Mouse (Mus musculus) gastrocnemius, postnatal 14 days (tissue): ENCODE measurements around the gene Efcc1. TPM values are rescaled to one million over a fixed set of nuclear protein-coding genes. Genes with fewer than 3 reads are reported as not detected.
"Not testable (repeated sequence)": the region's sequence is repeated elsewhere in the genome, so short reads cannot be mapped to it uniquely, and the experiment has no call there.

Source experiments
- DNase-seq: peaks from one replicate; pipeline ENCODE4 v3.0.0; 2021; ENCODE audit warnings: mixed read lengths
- intact Hi-C: fragments of 180-260 bp; cut with DNase I; formaldehyde crosslinking; loops from one replicate; pipeline ENCODE4 v1.15.1; 2025; ENCODE audit warnings: low total_unique reads
- total RNA-seq, 2 experiments: library from RNA; stranded (reverse); gene quantifications; 2 replicates each; pipeline ENCODE4 v1.2.3; 2021

Gene Efcc1
- total RNA-seq, 2 experiments from 2014 or later = 1.6 to 2.0 TPM

DNA sequence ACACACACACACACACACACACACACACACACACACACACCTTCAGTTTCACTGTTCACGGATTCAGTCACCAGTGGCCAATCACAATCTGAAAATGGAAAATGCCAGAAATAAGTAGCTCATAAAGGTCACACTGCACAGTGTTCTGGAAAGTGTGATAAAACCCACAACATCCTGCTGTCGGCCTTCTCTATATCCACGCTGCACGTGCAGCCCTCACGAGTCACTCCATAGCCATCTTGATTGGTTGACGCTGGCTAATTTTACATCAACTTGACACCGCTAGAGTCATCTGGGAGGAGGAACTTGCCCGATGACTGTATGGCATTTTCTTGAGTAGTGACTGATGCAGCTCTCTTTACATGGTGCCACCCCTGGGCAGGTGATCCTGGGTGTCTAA, 11.3 kb downstream of the Efcc1 start:
- intact Hi-C loops = no loop called here
- no peak for DNase-seq

DNA sequence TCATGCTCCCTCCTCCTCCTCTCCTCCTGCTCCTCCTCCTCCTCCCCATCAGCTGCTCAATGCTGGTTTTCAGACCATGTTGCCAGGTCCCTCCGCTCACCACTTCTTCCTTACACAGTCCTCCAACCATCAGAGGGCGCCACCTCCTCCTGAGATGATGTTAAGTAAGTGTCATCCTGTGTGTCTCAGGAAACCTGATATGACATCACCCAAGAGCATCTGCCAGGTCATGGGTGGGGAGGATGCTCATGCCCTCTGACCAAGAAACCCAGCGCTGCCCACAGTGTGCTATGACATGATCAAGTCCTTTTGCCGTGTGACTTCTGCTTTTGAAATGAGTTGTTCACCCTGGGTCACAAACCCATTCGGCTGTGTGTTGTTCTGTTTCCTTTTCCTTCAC, 12.1 kb downstream of the Efcc1 start:
- intact Hi-C loops = no loop called here
- no peak for DNase-seq

DNA sequence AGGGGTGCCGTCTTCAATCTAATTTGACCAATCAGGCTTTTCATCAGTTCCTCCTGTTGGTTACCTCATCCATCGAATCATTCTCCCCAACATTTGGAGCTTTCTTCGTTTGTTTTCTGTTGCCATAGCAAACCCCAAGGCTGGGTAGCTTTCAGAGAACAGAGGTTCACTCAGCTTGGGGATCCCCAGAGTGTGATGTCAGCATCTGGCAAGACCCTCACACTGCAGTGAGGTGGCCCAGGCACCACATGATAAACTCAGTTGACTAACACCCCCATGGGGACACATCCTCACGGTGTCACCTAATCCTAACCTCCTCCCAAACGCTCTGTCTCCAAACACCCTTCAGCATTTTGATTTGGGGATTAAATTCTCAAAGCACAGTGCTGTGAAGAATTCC, 12.6 kb downstream of the Efcc1 start:
- intact Hi-C loops = no loop called here
- peak; percentile 42 for DNase-seq

DNA sequence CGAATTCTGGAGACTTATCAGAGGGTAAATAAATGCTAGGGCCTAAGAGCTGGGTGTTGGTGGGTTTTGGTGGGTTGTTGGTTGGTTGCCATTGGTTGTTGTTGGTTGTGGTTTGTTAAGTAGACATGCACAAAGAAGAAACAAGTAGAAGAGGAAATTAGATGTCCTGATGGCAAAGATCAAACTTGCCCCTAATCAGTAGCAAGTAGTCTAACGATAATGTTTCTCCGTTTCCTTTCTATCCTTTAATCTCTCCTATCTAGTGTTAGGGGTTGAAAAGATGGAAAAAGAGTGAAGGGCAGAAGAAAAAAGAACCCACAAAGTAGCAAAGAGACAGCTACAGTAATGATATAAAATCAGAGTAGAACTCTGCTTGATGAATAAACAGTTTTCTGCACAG, 14.0 kb downstream of the Efcc1 start:
- intact Hi-C loops = no loop called here
- DNase-seq = no peak

DNA sequence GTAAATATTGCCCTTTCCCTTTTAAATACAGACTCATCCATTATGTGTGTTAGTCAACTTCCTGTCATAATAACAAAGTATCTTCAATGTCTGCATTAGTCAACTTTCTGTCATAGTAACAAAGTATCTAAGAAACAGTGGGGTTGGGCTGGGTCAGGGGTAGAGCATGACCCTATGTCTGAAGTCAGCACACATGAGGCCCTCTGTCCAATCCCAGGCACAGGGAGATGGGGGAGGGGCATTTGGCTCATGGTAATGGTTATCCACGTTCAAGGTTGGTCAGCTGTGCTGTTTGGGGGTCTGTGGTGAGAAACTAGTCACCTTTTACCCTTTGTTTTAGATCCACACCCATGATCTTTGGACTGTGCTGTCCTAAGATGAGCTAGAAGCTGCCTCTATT, 14.6 kb downstream of the Efcc1 start:
- no peak for DNase-seq
- intact Hi-C loops = no loop called here

DNA sequence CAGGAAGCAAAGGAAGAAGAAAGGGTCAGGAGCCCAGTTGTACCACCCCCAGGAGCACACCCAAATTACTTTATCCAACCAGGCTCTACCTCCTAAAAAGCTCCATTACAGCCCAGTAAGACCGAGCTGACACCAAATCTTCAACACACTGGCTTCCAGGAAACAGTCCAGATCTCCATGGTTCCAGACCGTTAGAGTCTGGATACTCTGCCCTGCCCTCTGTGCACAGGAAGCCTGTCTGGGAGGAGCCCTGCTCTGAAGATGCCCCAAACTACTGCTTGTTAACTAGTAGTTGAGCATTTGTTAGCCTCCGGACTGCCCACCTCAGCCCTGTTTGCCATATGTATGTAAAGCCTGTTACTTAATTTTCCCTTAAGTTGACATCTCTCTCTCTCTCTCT, 15.4 kb downstream of the Efcc1 start:
- DNase-seq = no peak
- intact Hi-C loops = no loop called here

DNA sequence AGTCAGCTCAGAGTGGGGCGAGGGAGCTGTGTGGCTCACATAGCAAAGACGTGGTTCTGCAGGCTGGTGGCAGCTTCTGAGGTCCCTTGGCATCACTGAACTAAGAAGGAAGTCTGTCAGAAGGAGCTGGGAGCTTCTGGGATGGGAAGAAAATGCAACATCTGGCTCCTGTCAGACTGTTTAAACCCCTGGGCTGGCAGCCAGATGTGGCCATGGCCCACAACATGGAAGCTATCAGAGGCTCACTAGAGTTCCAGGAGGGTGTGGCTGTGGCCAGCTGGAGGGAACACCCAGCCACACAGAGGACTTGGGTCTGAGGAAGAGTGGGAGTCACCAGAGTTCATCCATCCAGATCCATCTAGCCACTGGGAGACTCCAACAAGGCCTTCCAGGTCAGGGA, 16.2 kb downstream of the Efcc1 start:
- intact Hi-C loops = no loop called here
- peak; percentile 74 for DNase-seq

DNA sequence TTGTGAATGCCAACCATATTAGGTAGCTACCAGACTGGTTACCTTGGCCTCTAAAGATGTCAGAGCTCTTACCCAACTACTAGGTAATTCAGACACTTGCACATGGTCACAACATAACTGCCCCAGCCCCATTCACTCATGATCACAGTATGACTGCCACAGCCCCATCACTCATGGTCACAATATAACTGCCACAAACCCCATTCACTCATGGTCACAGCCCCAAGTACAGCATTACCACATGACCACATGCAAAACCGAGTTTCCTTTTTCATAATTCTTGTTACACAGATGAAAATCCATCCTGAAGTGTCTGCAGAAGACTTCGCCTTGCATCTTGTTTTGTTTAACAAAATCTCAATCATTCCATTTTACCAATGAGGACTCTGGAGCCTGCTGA, 17.4 kb downstream of the Efcc1 start:
- DNase-seq = no peak
- intact Hi-C loops = no loop called here

DNA sequence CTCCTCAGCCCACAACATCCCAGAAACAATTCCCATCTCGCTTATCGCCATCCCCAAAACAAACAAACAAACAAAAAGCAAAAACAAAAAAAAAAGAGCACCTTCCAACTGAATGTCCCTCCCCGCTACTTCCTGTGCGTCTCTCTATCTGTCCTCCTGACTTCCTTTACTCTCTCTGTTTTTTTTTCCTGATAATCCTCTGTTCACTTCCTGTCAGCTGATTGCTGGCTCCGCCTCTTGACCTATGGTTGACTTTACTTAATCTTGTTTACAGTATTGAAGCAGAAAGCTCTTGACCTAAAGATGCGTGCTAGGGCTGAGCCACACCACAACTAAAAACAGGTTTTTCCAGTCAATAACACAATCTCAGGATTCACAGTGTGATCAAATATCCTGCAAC, 17.9 kb downstream of the Efcc1 start:
- intact Hi-C loops = no loop called here
- no peak for DNase-seq

DNA sequence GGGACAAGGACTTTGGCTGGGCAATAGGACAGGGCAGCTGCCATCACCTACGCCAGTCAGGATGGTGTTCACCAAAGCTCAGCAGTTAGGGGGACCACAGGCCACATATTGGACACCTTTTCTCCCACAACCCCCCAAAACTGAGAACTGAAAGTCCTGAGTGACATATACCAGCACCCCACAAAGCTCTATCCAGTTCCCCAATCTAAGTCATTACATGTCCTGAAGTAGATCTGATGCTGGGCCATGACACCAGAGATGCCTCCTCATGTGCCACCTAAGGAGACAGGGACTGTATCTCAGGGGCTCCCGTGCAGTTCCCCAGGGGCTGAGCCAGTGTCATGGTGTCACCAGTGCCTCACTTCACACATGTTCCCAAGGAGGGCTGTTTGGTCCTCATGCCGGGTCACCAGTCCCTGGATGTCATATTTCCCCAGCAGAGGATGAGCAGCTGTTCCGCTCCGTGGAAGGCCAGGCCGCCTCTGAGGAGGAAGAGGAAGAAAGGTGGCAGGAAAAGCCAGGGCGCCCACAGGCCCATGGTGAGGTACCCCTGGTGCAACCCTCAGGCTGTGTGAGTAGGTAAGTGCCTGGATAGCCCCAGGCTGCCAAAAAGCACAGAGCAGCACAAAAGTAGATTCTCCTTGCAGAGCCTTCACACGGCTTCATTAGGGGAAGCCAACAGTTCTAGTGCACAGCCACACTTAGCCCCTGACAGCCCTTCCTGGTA, 19.7 kb downstream of the Efcc1 start:
- no peak for DNase-seq
- intact Hi-C loops = no loop called here

DNA sequence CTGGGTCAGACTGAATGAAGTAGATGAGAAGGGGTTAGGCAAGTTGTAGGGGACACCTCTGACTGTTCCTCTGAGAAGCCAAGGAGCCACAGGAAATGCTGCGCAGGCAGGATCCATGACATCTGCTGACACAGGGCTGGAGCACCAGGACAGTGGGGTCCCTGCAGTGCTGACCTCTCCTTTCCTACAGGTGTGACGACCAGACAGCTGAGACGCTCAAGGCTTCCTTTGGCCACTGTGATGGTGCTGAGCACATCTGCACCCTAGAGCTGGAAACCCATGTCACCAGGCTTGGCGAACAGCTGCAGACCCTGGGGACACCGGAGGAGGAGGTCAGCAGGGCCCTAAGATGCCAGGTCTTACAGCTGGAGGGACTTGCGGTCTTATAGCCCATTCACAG, 20.9 kb downstream of the Efcc1 start:
- no peak for DNase-seq

DNA sequence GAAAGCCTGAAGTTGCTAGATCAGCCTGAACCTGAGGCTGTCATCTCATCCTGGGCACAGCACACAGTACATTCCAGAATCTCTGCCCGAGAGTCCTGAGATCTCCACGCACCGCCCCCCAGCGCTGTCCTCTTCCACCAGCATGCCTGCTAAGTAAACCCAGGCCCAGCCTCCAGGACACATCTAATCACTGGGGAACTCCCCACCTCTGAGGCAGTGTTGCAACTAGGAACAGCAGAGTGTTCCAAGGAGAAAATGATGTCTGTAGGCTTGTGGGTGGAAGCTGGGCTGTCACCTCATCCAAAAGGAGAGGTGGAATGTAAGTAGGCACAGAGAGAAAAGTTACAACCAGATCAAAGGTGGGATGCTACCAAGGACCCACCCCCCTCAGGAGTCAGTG, 24.5 kb downstream of the Efcc1 start:
- intact Hi-C loops = no loop called here
- no peak for DNase-seq

More for the DNA sequence above, 20.9 kb downstream of the Efcc1 start:
- intact Hi-C loops = no loop called here

DNA sequence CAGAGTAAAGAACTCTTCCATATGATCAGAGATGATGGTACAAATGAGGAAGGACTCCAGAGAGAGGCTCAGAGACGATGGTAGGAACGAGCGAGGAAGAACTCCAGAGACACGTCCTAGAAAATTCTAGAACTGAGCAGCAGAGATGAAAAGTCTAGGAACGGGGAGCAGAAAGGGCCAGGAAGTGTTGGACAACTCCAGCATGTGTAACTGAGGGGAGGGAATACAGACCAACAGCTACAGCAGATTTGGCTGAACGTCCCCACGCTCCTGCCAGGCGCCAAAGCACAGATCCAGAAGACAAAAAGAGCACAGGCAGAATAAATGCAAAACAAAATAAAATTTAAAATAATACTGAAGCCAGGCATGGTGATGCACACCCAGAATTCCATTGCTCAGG, 26.2 kb downstream of the Efcc1 start:
- DNase-seq = no peak
- intact Hi-C loops = no loop called here

DNA sequence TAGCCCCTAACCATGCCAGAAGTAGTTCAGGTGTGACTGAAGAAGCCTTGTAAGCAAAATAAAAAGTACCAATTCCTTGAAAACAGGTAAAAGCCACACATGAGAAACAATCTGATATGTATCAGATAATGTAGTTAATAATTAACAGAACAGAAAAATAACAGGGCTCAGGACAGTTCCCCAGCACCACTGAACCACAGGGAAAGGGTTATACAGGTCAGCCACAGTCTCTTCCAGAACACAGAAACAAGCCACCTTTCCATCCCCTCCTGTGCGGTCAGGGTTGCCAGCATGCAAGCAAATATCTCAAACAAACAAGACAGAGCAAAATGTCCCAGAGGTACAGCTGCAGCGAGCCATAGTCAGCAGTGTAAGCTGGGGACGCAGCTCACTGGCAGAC, 28.7 kb downstream of the Efcc1 start:
- intact Hi-C loops = no loop called here
- no peak for DNase-seq

DNA sequence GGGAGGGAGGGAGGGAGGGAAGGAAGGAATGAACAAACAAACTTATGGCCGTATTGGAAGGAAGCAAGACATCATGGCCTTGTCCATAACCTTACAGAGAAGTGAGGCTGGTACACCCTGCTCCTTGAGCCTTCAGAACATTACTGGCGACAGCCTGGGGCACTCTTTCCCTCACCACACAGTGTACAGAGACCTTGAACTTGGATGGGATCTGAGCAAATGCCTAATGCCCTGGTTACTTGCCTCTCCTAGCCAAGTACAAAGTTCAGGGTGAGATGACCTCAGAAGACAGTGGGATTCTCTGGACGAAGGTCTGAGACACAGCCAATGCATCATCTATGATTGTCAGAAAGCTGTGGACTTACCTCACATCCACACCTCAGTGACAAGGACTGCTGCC, 29.2 kb downstream of the Efcc1 start:
- DNase-seq = no peak
- intact Hi-C loops = no loop called here

DNA sequence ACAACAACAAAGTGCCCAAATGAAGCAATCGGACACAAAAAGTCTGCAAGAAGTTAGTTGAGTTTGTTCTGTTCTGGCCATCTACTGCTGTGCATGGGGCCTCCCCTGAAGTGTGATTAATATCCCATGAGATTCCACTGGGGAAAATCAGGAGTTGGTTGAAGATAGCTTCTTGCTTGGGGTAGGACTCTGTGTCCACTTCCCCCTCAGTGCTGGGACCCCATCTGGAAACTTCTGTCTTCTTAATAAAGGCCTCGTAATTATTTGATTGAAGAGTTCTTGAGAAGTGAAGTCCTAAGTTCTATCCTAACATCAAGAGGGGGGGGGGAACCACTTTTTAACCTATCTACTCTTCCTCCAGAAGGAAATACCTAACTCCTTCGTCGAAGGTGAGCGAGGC, 31.5 kb downstream of the Efcc1 start:
- intact Hi-C loops = no loop called here

DNA sequence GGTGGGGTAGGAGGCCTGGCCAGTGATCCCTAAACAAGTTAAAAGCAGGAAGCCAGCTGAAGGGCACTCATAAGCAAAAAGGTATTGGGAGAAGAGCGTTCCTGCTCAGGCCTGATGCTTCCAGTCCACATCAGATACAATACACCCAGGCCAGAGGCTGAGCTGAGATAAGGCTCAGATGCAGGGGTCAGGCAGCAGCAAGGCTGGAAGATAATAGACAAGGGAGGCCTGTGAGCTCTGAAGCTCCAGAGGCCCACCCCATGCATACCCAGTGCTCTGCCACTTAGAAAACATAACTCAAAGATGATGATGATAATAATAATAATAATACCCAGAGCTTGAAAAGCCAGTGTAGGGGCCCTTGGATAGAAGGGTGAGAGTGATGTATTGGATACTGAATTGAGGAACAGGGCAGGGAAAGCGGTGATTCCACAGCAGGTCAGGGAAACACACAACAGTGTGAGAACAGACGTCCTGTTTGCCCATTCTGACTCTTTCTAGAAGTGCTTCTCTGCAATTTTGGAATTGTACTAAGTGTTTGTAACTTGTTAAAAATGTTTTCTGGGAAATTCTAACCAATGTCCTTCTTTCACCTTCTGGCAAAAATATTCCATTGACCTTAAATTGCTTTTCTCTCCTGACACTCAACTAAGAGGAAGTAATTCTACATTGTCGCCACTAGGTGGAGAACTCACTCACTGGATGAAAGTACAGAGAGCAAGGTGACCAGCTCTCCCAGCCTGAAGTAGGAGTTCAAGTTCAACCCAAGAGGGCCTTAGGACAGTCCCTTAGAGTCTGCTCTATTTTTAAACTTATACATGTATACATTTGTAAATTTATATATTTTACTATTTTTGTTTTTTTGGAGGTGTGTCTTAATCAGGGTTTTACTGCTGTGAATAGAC, 33.0 kb downstream of the Efcc1 start:
- intact Hi-C loops = no loop called here

More for the DNA sequence above, 31.5 kb downstream of the Efcc1 start:
- DNase-seq = no peak

DNA sequence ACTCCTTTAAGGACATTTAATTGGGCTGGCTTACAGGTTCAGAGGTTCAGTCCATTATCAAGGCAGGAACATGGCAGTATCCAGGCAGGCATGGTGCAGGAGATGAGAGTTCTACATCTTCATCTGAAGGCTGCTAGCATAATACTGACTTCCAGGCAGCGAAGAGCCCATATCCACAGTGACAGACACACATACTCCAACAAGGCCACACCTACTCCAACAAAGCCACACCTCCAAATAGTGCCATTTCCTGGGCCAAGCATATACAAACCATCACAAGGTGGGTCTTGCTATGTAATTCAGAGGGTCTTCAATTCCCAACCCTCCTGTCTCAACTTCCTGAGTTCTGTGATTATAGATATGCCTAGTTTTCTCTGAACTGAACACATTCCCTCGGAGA, 33.6 kb downstream of the Efcc1 start:
- intact Hi-C loops, DNase-seq: not testable (repeated sequence)

More for the DNA sequence above, 33.0 kb downstream of the Efcc1 start:
- DNase-seq = no peak

DNA sequence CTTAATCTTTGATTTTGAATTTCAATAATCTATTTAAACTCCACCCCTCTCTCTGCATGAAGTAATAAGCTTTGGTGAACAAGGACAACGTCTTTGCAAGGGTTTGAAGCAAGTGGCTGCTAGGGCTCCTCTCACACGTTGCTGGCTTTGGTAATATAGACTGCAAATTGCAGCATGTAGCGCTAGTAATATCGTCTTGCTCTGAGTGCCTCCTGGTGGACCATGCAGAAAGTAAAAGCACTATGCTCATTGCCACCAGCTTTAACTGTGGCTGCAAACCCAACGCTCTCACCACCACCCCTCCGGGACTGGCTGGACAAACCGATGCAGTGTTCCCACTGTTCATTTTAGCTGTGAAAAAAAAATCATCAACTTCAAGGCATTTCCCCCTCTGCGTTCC, 40.0 kb downstream of the Efcc1 start:
- DNase-seq = no peak
- intact Hi-C loops = no loop called here

DNA sequence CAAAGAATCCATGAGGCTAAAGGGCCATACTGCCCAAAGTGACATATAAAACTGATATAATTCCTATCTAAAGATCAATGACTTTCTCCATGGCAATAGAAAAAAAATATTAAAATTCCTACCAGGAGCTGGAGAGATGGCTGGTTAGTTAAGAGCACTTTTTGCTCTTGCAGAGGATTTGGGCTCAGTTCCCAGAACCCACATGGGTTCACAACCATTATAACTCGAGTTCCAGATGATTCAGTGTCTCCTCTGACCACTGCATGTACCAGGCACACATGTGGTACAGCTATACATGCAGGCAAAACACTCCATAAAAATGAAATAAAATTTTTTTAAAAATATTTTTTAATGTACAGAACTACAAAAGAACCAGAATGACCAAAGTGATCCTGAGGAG, 43.8 kb downstream of the Efcc1 start:
- no peak for DNase-seq
- intact Hi-C loops = no loop called here

DNA sequence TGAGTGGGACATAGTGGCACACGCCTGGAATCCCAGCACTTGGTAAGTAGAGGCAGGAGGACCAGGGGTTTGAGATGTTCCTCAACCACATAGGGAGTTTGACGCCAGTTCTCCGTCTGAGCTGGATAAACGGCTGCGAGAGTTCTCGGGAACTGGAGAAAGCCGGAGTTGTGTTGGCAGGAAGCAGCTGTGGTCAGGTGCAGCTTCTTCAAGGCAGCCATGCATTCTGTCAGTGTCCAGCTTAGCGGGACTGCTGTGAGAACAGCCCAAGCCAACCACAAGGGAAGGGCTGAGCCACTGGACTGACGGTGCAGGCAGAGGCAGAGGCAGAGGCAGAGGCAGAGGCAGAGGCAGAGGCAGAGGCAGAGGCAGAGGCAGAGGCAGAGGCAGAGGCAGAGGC, 44.2 kb downstream of the Efcc1 start:
- intact Hi-C loops = no loop called here
- DNase-seq = no peak
